Mouse (Mus musculus) heart, embryonic 13.5 days (tissue): ENCODE measurements around the gene Tomm5. TPM values are rescaled to one million over a fixed set of nuclear protein-coding genes. Genes with fewer than 3 reads are reported as not detected.
"Not testable (repeated sequence)": the region's sequence is repeated elsewhere in the genome, so short reads cannot be mapped to it uniquely, and the experiment has no call there.

Experiments
- ATAC-seq: fragments of 200-750 bp; cut with Nextera tagmentation; 2 replicates; pipeline ENCODE4 v1.8.0; 2017; ENCODE audit warnings: moderate TSS enrichment; ENCODE audit not compliant: insufficient number of reproducible peaks, low FRiP score, low TSS enrichment; ENCODE audit errors: extremely low read depth
- H3K27ac ChIP-seq: fragments of 300-500 bp; sonication (generic); replicated peaks from 2 replicates; pipeline ENCODE4 v1.5.1; 2015; ENCODE audit warnings: moderate library complexity, mild to moderate bottlenecking, inconsistent platforms
- H3K27me3 ChIP-seq: fragments of 300-500 bp; sonication (generic); replicated peaks from 2 replicates; pipeline ENCODE4 v1.6.1; 2015; ENCODE audit warnings: mild to moderate bottlenecking, inconsistent platforms
- H3K36me3 ChIP-seq: fragments of 300-500 bp; sonication (generic); 2 replicates; pipeline ENCODE4 v1.6.1; 2015; ENCODE audit warnings: mild to moderate bottlenecking, inconsistent platforms
- H3K4me1 ChIP-seq: fragments of 300-500 bp; sonication (generic); 2 replicates; pipeline ENCODE4 v1.6.1; 2015; ENCODE audit warnings: inconsistent platforms
- H3K4me2 ChIP-seq: fragments of 300-500 bp; sonication (generic); 2 replicates; pipeline ENCODE4 v1.6.1; 2015; ENCODE audit warnings: inconsistent platforms, mild to moderate bottlenecking, moderate library complexity
- H3K4me3 ChIP-seq: fragments of 300-500 bp; sonication (generic); 2 replicates; pipeline ENCODE4 v1.5.1; 2015; ENCODE audit warnings: moderate library complexity, mild to moderate bottlenecking, inconsistent platforms
- H3K9ac ChIP-seq: fragments of 300-500 bp; sonication (generic); 2 replicates; pipeline ENCODE4 v1.6.1; 2015; ENCODE audit warnings: inconsistent platforms, mild to moderate bottlenecking, moderate library complexity
- H3K9me3 ChIP-seq: fragments of 300-500 bp; sonication (generic); 2 replicates; pipeline ENCODE4 v1.6.1; 2016; ENCODE audit warnings: inconsistent platforms
- WGBS: fragments of 180-500 bp; shearing (Covaris S2); methylation state at CpG from one replicate; pipeline ENCODE4 v1.1.7; 2015; ENCODE audit warnings: mixed read lengths; 5-methylcytosine and 5-hydroxymethylcytosine counted together
- polyA plus RNA-seq: library from polyadenylated mRNA; unstranded; fragments of >200 nt; fragmentation: Nextera tagmentation; extraction: Ambion mirVana; gene quantifications from 2 replicates; pipeline ENCODE4 v1.2.1, GENCODE M21; 2015

The Tomm5 gene
- polyA plus RNA-seq, 1 experiment from 2014 or later, result 203 TPM

DNA sequence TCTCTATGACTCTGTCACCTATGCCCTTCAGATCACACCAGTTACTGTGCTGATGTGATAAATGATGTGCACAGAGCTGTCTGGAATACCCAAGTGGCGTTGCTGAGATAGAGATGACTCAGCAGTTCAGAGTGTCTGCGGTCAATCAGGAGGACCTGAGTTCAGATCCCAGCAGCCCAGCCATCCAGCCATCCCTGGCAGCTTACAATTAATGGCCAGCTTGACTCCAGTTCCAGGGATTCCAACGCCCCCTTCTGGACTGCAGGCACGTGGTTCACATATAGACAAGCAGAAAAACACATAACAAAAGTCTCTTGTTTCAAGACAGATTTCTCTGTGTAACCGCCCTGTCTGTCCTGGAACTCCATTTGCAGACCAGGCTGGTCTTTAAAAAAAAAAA lies 1.5 kb downstream of the Tomm5 start:
- peak overlapping the region; percentile 89 for H3K4me2 ChIP-seq
- peaks cover 45% of the 10 kb centered on the region for H3K36me3 ChIP-seq
- H3K27me3 ChIP-seq, result no peaks in the 10 kb centered on the region
- H3K4me3 ChIP-seq, result peak overlapping the region; percentile 98
- WGBS, result 56% methylated on average over 5 of the region's 5 CpGs
- no peaks in the 10 kb centered on the region for H3K9me3 ChIP-seq
- peak overlapping the region; percentile 99; the same call in 1 of the 2 replicates for H3K9ac ChIP-seq
- peaks cover 20% of the 10 kb centered on the region for H3K4me1 ChIP-seq
- no peak overlapping the region for H3K27ac ChIP-seq
- no peak for ATAC-seq

GRCm38 (mm10) chr4:45097198-45097872 lies 10.6 kb downstream of the Tomm5 start:
- Histone ChIP-seq H3K4me3 (no peak overlapping the region), H3K9ac (no peak overlapping the region), H3K27me3 (peaks cover 11% of the 10 kb centered on the region), H3K4me2 (no peak overlapping the region), H3K27ac (no peak overlapping the region), H3K9me3 (no peaks in the 10 kb centered on the region), H3K4me1 (no peaks in the 10 kb centered on the region), H3K36me3 (peaks cover 16% of the 10 kb centered on the region)
- no peak for ATAC-seq
- WGBS, result 24% methylated on average over 7 of the region's 7 CpGs

DNA sequence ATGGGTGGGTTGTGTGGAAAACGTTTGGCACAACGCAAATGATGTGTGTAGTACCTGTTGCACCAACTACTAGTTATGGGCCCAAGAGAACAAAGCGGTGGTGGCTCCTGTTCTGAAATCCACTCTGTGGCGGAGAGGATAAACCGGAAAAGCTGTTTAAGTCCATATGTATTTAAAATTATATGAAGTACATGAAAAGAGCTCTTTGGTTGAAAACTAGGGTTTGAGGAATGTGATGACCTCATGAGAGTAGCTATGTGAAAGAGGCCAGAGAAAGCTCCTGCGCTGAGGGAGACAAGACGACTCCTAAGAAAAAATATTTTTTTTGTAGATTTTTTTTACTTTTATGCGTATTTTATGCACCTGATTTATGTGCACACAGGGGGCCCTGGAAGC lies 23.0 kb downstream of the Tomm5 start:
- H3K27ac ChIP-seq, result peak overlapping the region; percentile 66
- H3K4me3 ChIP-seq, result peak overlapping the region; percentile 95
- H3K36me3 ChIP-seq, result no peaks in the 10 kb centered on the region
- no peaks in the 10 kb centered on the region for H3K9me3 ChIP-seq
- no peak for ATAC-seq
- H3K4me2 ChIP-seq, result peak overlapping the region; percentile 79
- H3K4me1 ChIP-seq, result peaks cover 23% of the 10 kb centered on the region
- peak overlapping the region; percentile 99 for H3K9ac ChIP-seq
- no peaks in the 10 kb centered on the region for H3K27me3 ChIP-seq
- 43% methylated on average over 8 of the region's 8 CpGs for WGBS

DNA sequence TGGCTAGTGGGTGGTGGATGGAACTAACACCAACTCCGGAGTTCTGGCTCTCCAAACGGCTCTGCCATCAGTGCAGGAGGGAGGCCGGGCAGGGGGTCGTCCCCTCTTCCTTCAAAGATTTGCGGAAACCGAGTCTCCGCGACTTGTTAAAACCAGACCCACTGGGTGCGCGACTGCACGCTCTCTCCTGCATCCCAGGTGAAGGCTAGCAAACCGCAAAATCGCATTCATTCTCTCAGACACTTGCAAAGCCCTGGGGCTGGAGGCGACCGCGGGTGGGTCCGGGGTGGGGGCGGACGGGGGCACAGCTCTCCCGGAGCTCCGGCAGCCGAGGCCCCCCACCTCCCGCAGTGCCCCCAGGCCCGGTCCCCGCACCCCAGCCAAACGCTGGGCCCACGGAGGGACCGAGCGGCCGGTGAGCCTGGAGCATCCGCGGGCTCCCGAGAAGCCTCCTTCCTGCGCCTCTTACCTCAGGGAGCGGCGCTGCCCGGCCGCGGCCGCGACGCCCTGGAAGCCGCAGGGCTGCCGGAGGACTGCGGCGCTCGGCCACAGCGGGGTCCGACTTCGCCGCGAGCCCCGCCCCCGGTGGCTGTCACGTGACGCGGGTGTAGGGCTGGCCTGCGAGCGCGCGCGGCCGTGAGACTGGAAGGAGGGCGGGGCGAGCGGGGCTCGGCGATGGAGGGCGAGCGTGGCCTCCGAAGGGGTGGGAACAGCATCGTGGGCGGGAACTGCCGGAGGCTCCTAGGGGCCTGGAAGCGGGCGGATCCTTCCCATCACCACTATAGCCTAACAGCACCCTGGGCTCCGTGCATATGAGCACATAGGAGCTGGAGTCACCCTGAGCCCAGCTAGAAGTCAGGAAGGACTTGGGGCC lies 23.7 kb downstream of the Tomm5 start, which contains the start of gene Fbxo10:
Gene Fbxo10, minus strand, starts transcription at position 584 of the 874 bp plus-strand sequence.
- peak within 1 kb of the TSS; percentile 99 for H3K9ac ChIP-seq
- no peaks in the 10 kb centered on the region for H3K9me3 ChIP-seq
- peaks cover 23% of the 10 kb centered on the region for H3K4me1 ChIP-seq
- no peaks in the 10 kb centered on the region for H3K27me3 ChIP-seq
- peak within 1 kb of the TSS; percentile 95 for H3K4me3 ChIP-seq
- peak within 1 kb of the TSS; percentile 79 for H3K4me2 ChIP-seq
- WGBS, result under 1% methylated on average over 60 of the region's 77 CpGs
- peak within 1 kb of the TSS; percentile 91 for H3K27ac ChIP-seq
- ATAC-seq, result peak; percentile 96
- H3K36me3 ChIP-seq, result peaks cover 3% of the 10 kb centered on the region; the same call in 1 of the 2 replicates

- ATAC-seq, result no peak
- H3K4me2 ChIP-seq, result peak overlapping the region; percentile 79
- H3K4me1 ChIP-seq, result peaks cover 23% of the 10 kb centered on the region
- H3K27ac ChIP-seq, result peak overlapping the region; percentile 61
- H3K4me3 ChIP-seq, result peak overlapping the region; percentile 95
- no peaks in the 10 kb centered on the region for H3K27me3 ChIP-seq
- H3K36me3 ChIP-seq, result peaks cover 11% of the 10 kb centered on the region
- peak overlapping the region; percentile 99 for H3K9ac ChIP-seq
- WGBS, result 5% methylated on average over 8 of the region's 8 CpGs
- H3K9me3 ChIP-seq, result no peaks in the 10 kb centered on the region
Observed at GRCm38 (mm10) chr4:45083487-45083886, 24.4 kb downstream of the Tomm5 start.

DNA sequence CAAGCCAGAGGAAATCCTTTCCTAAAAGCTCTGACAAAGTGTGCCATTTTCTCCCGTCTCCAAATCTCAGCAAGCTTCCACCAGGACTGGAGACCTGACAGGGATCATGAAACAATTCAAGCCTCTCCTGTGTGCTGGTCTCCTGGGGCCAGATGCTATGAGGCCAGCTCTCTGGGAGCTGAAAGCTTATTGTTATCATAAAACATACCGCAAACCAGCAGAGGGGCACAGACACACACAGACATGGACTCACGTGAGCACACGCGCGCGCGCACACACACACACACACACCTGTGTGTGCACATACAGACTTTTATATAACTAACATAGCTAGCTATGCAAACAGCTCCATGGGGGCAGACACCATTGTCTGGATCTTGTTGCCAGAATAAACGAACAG lies 25.0 kb downstream of the Tomm5 start:
- Histone ChIP-seq H3K4me2 (peak overlapping the region; percentile 79), H3K27ac (peak overlapping the region; percentile 61), H3K4me1 (peaks cover 23% of the 10 kb centered on the region), H3K9ac (peak overlapping the region; percentile 99), H3K9me3 (no peaks in the 10 kb centered on the region), H3K36me3 (peaks cover 14% of the 10 kb centered on the region), H3K4me3 (peak overlapping the region; percentile 95), H3K27me3 (no peaks in the 10 kb centered on the region)
- ATAC-seq, result no peak
- 68% methylated on average over 9 of the region's 9 CpGs for WGBS

- H3K4me2 ChIP-seq, H3K4me3 ChIP-seq, ATAC-seq, H3K27ac ChIP-seq, H3K9ac ChIP-seq, H3K9me3 ChIP-seq, H3K27me3 ChIP-seq: not testable (repeated sequence)
- H3K36me3 ChIP-seq, result peaks cover 17% of the 10 kb centered on the region
- H3K4me1 ChIP-seq, result peaks cover 23% of the 10 kb centered on the region
- WGBS, result 85% methylated on average over 4 of the region's 4 CpGs
Observed at GRCm38 (mm10) chr4:45081041-45081440, 26.9 kb downstream of the Tomm5 start.

- Histone ChIP-seq H3K9ac (no peak overlapping the region), H3K27ac (no peak overlapping the region), H3K9me3 (no peaks in the 10 kb centered on the region), H3K4me2 (no peak overlapping the region), H3K4me3 (no peak overlapping the region), H3K27me3 (no peaks in the 10 kb centered on the region), H3K4me1 (peaks cover 26% of the 10 kb centered on the region), H3K36me3 (peaks cover 15% of the 10 kb centered on the region)
- ATAC-seq, result no peak
- WGBS, result 49% methylated on average over 6 of the region's 6 CpGs
Observed at GRCm38 (mm10) chr4:45073544-45073943, 34.4 kb downstream of the Tomm5 start.

DNA sequence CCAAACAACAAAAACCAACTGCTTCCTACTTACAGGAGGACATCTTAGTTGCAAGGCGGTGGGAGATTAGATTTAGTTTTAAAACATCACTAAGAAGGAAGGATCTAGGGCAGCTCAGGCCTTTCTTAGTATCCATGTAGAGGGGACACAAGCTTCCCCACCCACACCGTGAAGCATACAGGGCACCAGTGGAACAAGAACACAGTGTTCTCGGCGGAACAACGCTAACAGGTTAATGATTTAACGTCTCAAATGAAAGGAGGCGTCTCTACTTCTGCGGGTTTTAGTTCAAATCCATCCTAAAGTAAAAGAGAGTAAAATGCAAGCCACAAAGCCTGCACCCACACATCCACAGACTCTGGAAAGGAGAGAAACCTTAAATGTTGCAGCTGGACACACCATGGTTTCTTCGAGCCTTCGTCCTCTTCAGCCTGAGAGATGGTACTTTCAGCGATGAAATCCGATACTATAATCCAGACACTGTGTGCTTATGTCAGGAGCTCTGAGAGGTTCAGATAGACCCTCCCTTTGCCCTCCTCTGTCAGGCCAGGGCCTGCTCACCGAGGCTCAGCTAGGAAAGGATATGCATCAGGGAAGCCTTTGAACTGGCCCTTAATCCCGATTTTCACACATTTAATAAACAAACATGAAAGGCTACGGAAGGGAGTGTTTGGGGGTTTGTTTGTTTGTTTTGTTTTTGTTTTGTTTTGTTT lies 35.5 kb downstream of the Tomm5 start:
- H3K36me3 ChIP-seq, result peaks cover 10% of the 10 kb centered on the region; the same call in 1 of the 2 replicates
- no peak for ATAC-seq
- 69% methylated on average over 15 of the region's 15 CpGs for WGBS
- H3K4me3 ChIP-seq, result no peak overlapping the region
- no peaks in the 10 kb centered on the region for H3K9me3 ChIP-seq
- no peak overlapping the region for H3K9ac ChIP-seq
- no peak overlapping the region for H3K27ac ChIP-seq
- H3K4me1 ChIP-seq, result peaks cover 29% of the 10 kb centered on the region
- no peaks in the 10 kb centered on the region for H3K27me3 ChIP-seq
- H3K4me2 ChIP-seq, result no peak overlapping the region

- H3K9ac ChIP-seq, result no peak overlapping the region
- H3K9me3 ChIP-seq, result no peaks in the 10 kb centered on the region
- H3K27ac ChIP-seq, result no peak overlapping the region
- no peak overlapping the region for H3K4me3 ChIP-seq
- no peak for ATAC-seq
- peaks cover 22% of the 10 kb centered on the region for H3K4me1 ChIP-seq
- H3K36me3 ChIP-seq, result peaks cover 10% of the 10 kb centered on the region; the same call in 1 of the 2 replicates
- no peaks in the 10 kb centered on the region for H3K27me3 ChIP-seq
- H3K4me2 ChIP-seq, result no peak overlapping the region
- WGBS, result 75% methylated on average over 4 of the region's 4 CpGs
Observed at GRCm38 (mm10) chr4:45067742-45068141, 40.2 kb downstream of the Tomm5 start.
